Mouse (Mus musculus): ENCODE data around the gene Dock9.

DNA sequence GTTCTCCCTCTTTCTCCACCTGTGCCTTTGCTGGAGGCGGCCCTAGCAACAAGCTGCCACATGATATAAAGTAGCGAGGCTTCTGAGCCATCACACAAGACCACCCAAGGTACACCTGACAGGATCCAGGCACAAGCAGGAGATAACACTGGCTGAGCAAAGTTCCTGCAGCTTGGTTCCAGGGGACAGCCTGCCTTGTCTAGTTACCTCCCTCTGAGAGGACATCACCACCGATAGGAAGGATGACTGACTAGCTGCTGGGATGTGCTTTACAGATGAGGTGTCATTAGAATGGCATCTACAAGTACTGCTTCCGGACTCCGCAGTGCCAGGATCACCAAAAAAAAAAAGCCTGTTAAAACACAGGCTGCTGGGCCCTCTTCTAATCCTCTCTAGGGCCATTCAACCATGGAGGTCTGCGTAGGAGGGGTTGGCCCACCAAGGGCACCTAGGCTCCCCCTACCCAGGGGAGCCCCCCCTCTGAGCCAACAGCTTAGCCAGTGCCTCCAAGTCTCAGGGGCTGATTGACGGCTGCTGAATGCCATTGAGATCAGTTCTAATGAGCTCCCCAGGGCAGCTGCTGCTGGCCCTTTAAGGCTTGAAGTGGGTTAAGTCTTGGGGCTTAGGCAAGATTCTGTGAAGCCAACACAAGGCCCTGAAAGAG lies 84.3 kb downstream of the Dock9 start:
- TF ChIP-seq CTCF (IDR thresholded peaks at IDR 0.05; ENCODE audit: low read depth) (no peak), EP300 (IDR thresholded peaks at IDR 0.05; ENCODE audit: low read depth) (no peak)

Measured in heart, postnatal 0 days (tissue).